Comparison of ENCODE assay signal across 23 mouse cellular contexts in genomic region chr9:21439914-21440313, GRCm38 (mm10). TPM values are rescaled to one million over a fixed set of nuclear protein-coding genes. Genes with fewer than 3 reads are reported as not detected.
DNase-seq lines count a peak whose midpoint lies in the region; ATAC-seq and TF ChIP-seq lines count a peak whose summit lies in the region.
"Had no signal": no experiment of that assay in that cellular context is flagged by ENCODE, and none has a peak within 500 bp of the region (broad histone marks: within the 10 kb centered on the region; RNA-seq: fewer than 3 reads in every experiment).

No protein-coding gene starts in this region.

- peak overlapping the region; percentile 62; the same call in 1 of the 2 replicates for H3K27ac ChIP-seq in gastrocnemius, adult 2 months
- H3K27ac ChIP-seq in MEL (ENCODE audit: control insufficient read depth, low read depth, low read length): peak overlapping the region; percentile 72
- H3K27ac ChIP-seq in stomach, embryonic 15.5 days: 0 out of 2 replicates have a peak overlapping the region, but pooled peaks have one; percentile 21
- H3K27ac ChIP-seq: embryonic facial prominence, embryonic 12.5 days; embryonic facial prominence, embryonic 15.5 days; forebrain, embryonic 12.5 days; forebrain, embryonic 15.5 days; hindbrain, embryonic 12.5 days; hindbrain, embryonic 15.5 days had no signal

- H3K4me3 ChIP-seq in gastrocnemius, adult 2 months: no peak overlapping the region
- peak overlapping the region; percentile 64 for H3K4me3 ChIP-seq in megakaryocyte, embryonic 14.5 days (replicated peaks)
- H3K4me3 ChIP-seq in MEL (ENCODE audit: control insufficient read depth in 1 of 2, insufficient read depth in 1 of 2, low read depth in 2 of 2, low read length in 2 of 2): no peak overlapping the region
- no peak overlapping the region for H3K4me3 ChIP-seq in stomach, embryonic 15.5 days (replicated peaks)
- H3K4me3 ChIP-seq: embryonic facial prominence, embryonic 12.5 days; embryonic facial prominence, embryonic 15.5 days; erythroblast, embryonic 14.5 days; forebrain, embryonic 12.5 days; forebrain, embryonic 15.5 days; heart, embryonic 12.5 days; hindbrain, embryonic 12.5 days; hindbrain, embryonic 15.5 days had no signal

- peaks cover 72% of the 10 kb centered on the region for H3K79me2 ChIP-seq in MEL (ENCODE audit: control insufficient read depth, insufficient read depth, low read length, poor library complexity)

- TF ChIP-seq CTCF in gastrocnemius, adult 2 months (IDR thresholded peaks at IDR 0.05): no peak
- TF ChIP-seq CTCF in MEL (IDR thresholded peaks at IDR 0.05 in 2 of 3, conservative IDR thresholded peaks at IDR 0.05 in 1 of 3; ENCODE audit: control insufficient read depth in 1 of 3, insufficient read depth in 1 of 3, low read depth in 2 of 3, low read length in 3 of 3, poor library complexity in 1 of 3, severe bottlenecking in 1 of 3): no peak

- peak overlapping the region; percentile 55 for H3K9ac ChIP-seq in MEL (ENCODE audit: control insufficient read depth, low read depth, low read length, poor library complexity, severe bottlenecking)
- no peak overlapping the region for H3K9ac ChIP-seq in stomach, embryonic 15.5 days
- H3K9ac ChIP-seq: embryonic facial prominence, embryonic 12.5 days; embryonic facial prominence, embryonic 15.5 days; forebrain, embryonic 12.5 days; forebrain, embryonic 15.5 days; heart, embryonic 12.5 days; hindbrain, embryonic 12.5 days; hindbrain, embryonic 15.5 days had no signal

- ATAC-seq in megakaryocyte, adult 5-6 weeks (ENCODE audit: poor library complexity, severe bottlenecking): no peak
- ATAC-seq in stomach, embryonic 15.5 days (ENCODE audit: insufficient read depth, low FRiP score, low read depth): no peak
- ATAC-seq: activated CD4-positive, CD25-positive, alpha-beta regulatory T cell, adult 4 months; forebrain, embryonic 15.5 days had no signal

- peaks cover 93% of the 10 kb centered on the region for H3K4me1 ChIP-seq in megakaryocyte, embryonic 14.5 days
- H3K4me1 ChIP-seq in MEL (ENCODE audit: control insufficient read depth in 1 of 2, insufficient read depth in 2 of 2, low read length in 2 of 2): peaks cover 46 to 52% of the 10 kb centered on the region in 2 experiments
- peaks cover 8% of the 10 kb centered on the region; the same call in 1 of the 2 replicates for H3K4me1 ChIP-seq in stomach, embryonic 15.5 days
- H3K4me1 ChIP-seq: hindbrain, embryonic 12.5 days had no signal

- TF ChIP-seq EP300 in MEL (IDR thresholded peaks at IDR 0.05; ENCODE audit: low read depth in 1 of 2, low read length in 2 of 2): no peak

- H3K4me2 ChIP-seq in stomach, embryonic 15.5 days: no peak overlapping the region
- H3K4me2 ChIP-seq: embryonic facial prominence, embryonic 12.5 days; embryonic facial prominence, embryonic 15.5 days; forebrain, embryonic 12.5 days; forebrain, embryonic 15.5 days; heart, embryonic 12.5 days; hindbrain, embryonic 12.5 days; hindbrain, embryonic 15.5 days had no signal

- DNase-seq in gastrocnemius, adult 2 months: no peak
- no peak for DNase-seq in gastrocnemius, postnatal 14 days
- DNase-seq in MEL (ENCODE audit: low read depth, low spot score): no peak
- DNase-seq in thymus, postnatal 25 days: no peak
- DNase-seq in adrenal gland, adult 2 months: no peak
- DNase-seq: adrenal gland, postnatal 10 days; adrenal gland, postnatal 36 days; cerebellum, adult 18-20 months; cerebellum, adult 9-10 months; cerebellum, postnatal 14 days; gastrocnemius, postnatal 25 days had no signal

- intact Hi-C loops in gastrocnemius, adult 2 months (cut with DNase I): no loop called here
- intact Hi-C loops in gastrocnemius, postnatal 14 days (cut with DNase I; ENCODE audit: low total_unique reads): no loop called here

- WGBS in stomach, embryonic 15.5 days: 92% methylated on average over 2 of the region's 2 CpGs

- no peaks in the 10 kb centered on the region for H3K9me3 ChIP-seq in megakaryocyte, embryonic 14.5 days
- H3K9me3 ChIP-seq in MEL (replicated peaks; ENCODE audit: insufficient read depth, low read length): no peaks in the 10 kb centered on the region
- H3K9me3 ChIP-seq in stomach, embryonic 15.5 days: no peaks in the 10 kb centered on the region
- H3K9me3 ChIP-seq: embryonic facial prominence, embryonic 12.5 days; embryonic facial prominence, embryonic 15.5 days; forebrain, embryonic 12.5 days; forebrain, embryonic 15.5 days; heart, embryonic 12.5 days; hindbrain, embryonic 12.5 days; hindbrain, embryonic 15.5 days had no signal

- no peaks in the 10 kb centered on the region for H3K27me3 ChIP-seq in megakaryocyte, embryonic 14.5 days (replicated peaks)
- no peaks in the 10 kb centered on the region for H3K27me3 ChIP-seq in MEL (ENCODE audit: control insufficient read depth in 1 of 2, insufficient read depth in 2 of 2, low read length in 2 of 2)
- H3K27me3 ChIP-seq in stomach, embryonic 15.5 days (replicated peaks): no peaks in the 10 kb centered on the region
- H3K27me3 ChIP-seq: embryonic facial prominence, embryonic 12.5 days; embryonic facial prominence, embryonic 15.5 days; forebrain, embryonic 12.5 days; forebrain, embryonic 15.5 days; heart, embryonic 12.5 days; hindbrain, embryonic 12.5 days; hindbrain, embryonic 15.5 days had no signal

- peaks cover 82% of the 10 kb centered on the region for H3K36me3 ChIP-seq in megakaryocyte, embryonic 14.5 days (replicated peaks; ENCODE audit: low read length)
- peaks cover 44 to 47% of the 10 kb centered on the region in 2 experiments for H3K36me3 ChIP-seq in MEL (ENCODE audit: control insufficient read depth in 1 of 2, insufficient read depth in 2 of 2, low read length in 2 of 2)
- peaks cover 4% of the 10 kb centered on the region; the same call in 1 of the 2 replicates for H3K36me3 ChIP-seq in stomach, embryonic 15.5 days
- H3K36me3 ChIP-seq: forebrain, embryonic 15.5 days; hindbrain, embryonic 12.5 days; hindbrain, embryonic 15.5 days had no signal

- no peak for TF ChIP-seq RAD21 in MEL (IDR thresholded peaks at IDR 0.05; ENCODE audit: low read depth, low read length)

- TF ChIP-seq POLR2A in MEL (IDR thresholded peaks at IDR 0.05; ENCODE audit: control insufficient read depth in 1 of 2, insufficient read depth in 1 of 2, low read depth in 1 of 2, low read length in 2 of 2, poor library complexity in 1 of 2): no peak

TF ChIP-seq in MEL, 35 proteins besides CTCF, POLR2A, EP300 and RAD21:
- TF ChIP-seq RCOR1 (IDR thresholded peaks at IDR 0.05; ENCODE audit: low read depth, low read length) (no peak), MAX (IDR thresholded peaks at IDR 0.05; ENCODE audit: low read length) (no peak), POLR2AphosphoS2 (IDR thresholded peaks at IDR 0.05; ENCODE audit: low read length) (0 out of 2 replicates have a peak, but pooled peaks have one; percentile 15), UBTF (IDR thresholded peaks at IDR 0.05; ENCODE audit: borderline replicate concordance, insufficient read depth, low read depth, low read length) (no peak), HCFC1 (IDR thresholded peaks at IDR 0.05; ENCODE audit: low read depth, low read length) (no peak), BHLHE40 (IDR thresholded peaks at IDR 0.05; ENCODE audit: borderline replicate concordance, low read depth, low read length) (no peak), MAFK (IDR thresholded peaks at IDR 0.05; ENCODE audit: borderline replicate concordance, low read depth, low read length) (no peak), MYC (IDR thresholded peaks at IDR 0.05; ENCODE audit: low read depth, low read length) (no peak), CHD1 (IDR thresholded peaks at IDR 0.05; ENCODE audit: low read depth, low read length) (peak; percentile 42; the same call in 1 of the 2 replicates), POLR2AphosphoS5 (IDR thresholded peaks at IDR 0.05; ENCODE audit: borderline replicate concordance, low read depth, low read length) (peak; percentile 36; the same call in 1 of the 2 replicates)

RNA-seq across cellular contexts. Expression of gene Dnm2, which starts 15.2 kb away (rescaled TPM):
- total RNA-seq in gastrocnemius, adult 2 months (2021): 10 to 100 TPM; 38.2 to 41.8 TPM
- total RNA-seq in gastrocnemius, postnatal 14 days (2021): 10 to 100 TPM; 47.8 to 48.0 TPM
- polyA plus RNA-seq in megakaryocyte, embryonic 14.5 days (2012; ENCODE audit: insufficient read depth, low replicate concordance): 714 and 929 TPM in 2 replicates
- 94.9 and 101 TPM in 2 replicates for total RNA-seq in megakaryocyte, adult 5-6 weeks (2015)
- total RNA-seq in megakaryocyte, adult 5-6 weeks (2017): 131 and 144 TPM in 2 replicates
- 110 and 117 TPM in 2 replicates for total RNA-seq in MEL (2012; rRNA removed)
- polyA plus RNA-seq in MEL (2012; ENCODE audit: insufficient read depth in 1 of 2, insufficient read length in 2 of 2, low read depth in 1 of 2, low replicate concordance in 2 of 2, missing spikeins in 1 of 2): 100 to 1,000 TPM; 237 to 832 TPM
- 71.3 and 75.7 TPM in 2 replicates for polyA plus RNA-seq in stomach, embryonic 15.5 days (2015; fragmentation: Nextera tagmentation; extraction: Ambion mirVana)
- 100 to 1,000 TPM in 1 of 2 experiments, 10 to 100 TPM in 1; 99.0 to 134 TPM for total RNA-seq in adrenal gland, adult 2 months (2021)
- 328 and 381 TPM in 2 replicates for polyA plus RNA-seq in adrenal gland, adult 2 months (2012; rRNA removed)

RNA-seq across cellular contexts. Expression of gene Qtrt1, which starts 28.3 kb away (rescaled TPM):
- 1 to 10 TPM; 7.0 to 8.4 TPM for total RNA-seq in gastrocnemius, adult 2 months (2021)
- 1 to 10 TPM; 5.5 to 8.1 TPM for total RNA-seq in gastrocnemius, postnatal 14 days (2021)
- 20.1 and 20.7 TPM in 2 replicates for polyA plus RNA-seq in megakaryocyte, embryonic 14.5 days (2012; ENCODE audit: insufficient read depth, low replicate concordance)
- 5.4 and 11.8 TPM in 2 replicates for total RNA-seq in megakaryocyte, adult 5-6 weeks (2015)
- total RNA-seq in megakaryocyte, adult 5-6 weeks (2017): 6.7 and 9.8 TPM in 2 replicates
- total RNA-seq in MEL (2012; rRNA removed): 173 and 199 TPM in 2 replicates
- 100 to 1,000 TPM in 1 of 2 experiments, not detected in 1; 244 TPM for polyA plus RNA-seq in MEL (2012; ENCODE audit: insufficient read depth in 1 of 2, insufficient read length in 2 of 2, low read depth in 1 of 2, low replicate concordance in 2 of 2, missing spikeins in 1 of 2)
- 55.9 and 57.6 TPM in 2 replicates for polyA plus RNA-seq in stomach, embryonic 15.5 days (2015; fragmentation: Nextera tagmentation; extraction: Ambion mirVana)
- total RNA-seq in adrenal gland, adult 2 months (2021): 10 to 100 TPM; 13.1 to 15.9 TPM
- 23.4 and 28.6 TPM in 2 replicates for polyA plus RNA-seq in adrenal gland, adult 2 months (2012; rRNA removed)

Comparison
In these comparisons a context has a peak if more than half of its experiments do, and no peak if none do; other contexts are left out.
1. H3K27ac ChIP-seq: peak in every context shown above with its lines; median percentile 72 in MEL; 62 in gastrocnemius, adult 2 months; 21 in stomach, embryonic 15.5 days.
2. RNA of gene Qtrt1, which starts 28.3 kb away (total RNA-seq): 173 to 199 TPM in MEL; 13.1 to 15.9 TPM in adrenal gland, adult 2 months, 5.4 to 11.8 TPM in megakaryocyte, adult 5-6 weeks, 7.0 to 8.4 TPM in gastrocnemius, adult 2 months and 5.5 to 8.1 TPM in gastrocnemius, postnatal 14 days; every median in the first group is over 10 times any median in the second.